Mouse (Mus musculus): ENCODE results near the gene Gpr3. TPM values are rescaled to one million over a fixed set of nuclear protein-coding genes. Genes with fewer than 3 reads are reported as not detected.
A peak's percentile ranks its signal among the peaks of the same experiment; 100 is the strongest.

The Gpr3 gene
- polyA plus RNA-seq, 1 experiment from 2014 or later: 0.19 TPM

- Histone ChIP-seq H3K27me3 (ENCODE audit: control insufficient read depth, insufficient read depth, low read length) (peaks cover 25% of the 10 kb centered on the region), H3K27ac (ENCODE audit: low read depth, low read length) (0 out of 2 replicates have a peak overlapping the region, but pooled peaks have one; percentile 17), H3K4me2 (replicated peaks; ENCODE audit: low read depth, low read length) (peak overlapping the region; percentile 72), H3K9me3 (ENCODE audit: control insufficient read depth, low read length) (no peaks in the 10 kb centered on the region), H3K9ac (ENCODE audit: low read depth, low read length) (peak overlapping the region; percentile 35; the same call in 1 of the 2 replicates), H3K4me3 (ENCODE audit: low read depth, low read length) (peak overlapping the region; percentile 39), H3K36me3 (ENCODE audit: control insufficient read depth, insufficient read depth, low read length) (no peaks in the 10 kb centered on the region), H3K4me1 (replicated peaks; ENCODE audit: control insufficient read depth, insufficient read depth, low read length) (no peaks in the 10 kb centered on the region)
- DNase-seq (ENCODE audit: low spot score) (peak; percentile 92), ATAC-seq (ENCODE audit: low FRiP score) (peak; percentile 90)
- under 1% methylated on average over 72 of the region's 78 CpGs for WGBS
These were observed 28.9 kb upstream of the Gpr3 start for GRCm38 (mm10) chr4:133240934-133241908.

- H3K4me1 ChIP-seq (replicated peaks; ENCODE audit: control insufficient read depth, insufficient read depth, low read length): no peaks in the 10 kb centered on the region
- 0 out of 2 replicates have a peak within 1 kb of the TSS, but pooled peaks have one; percentile 17 for H3K27ac ChIP-seq (ENCODE audit: low read depth, low read length)
- ATAC-seq (ENCODE audit: low FRiP score) (peak; percentile 32; the same call in 1 of the 2 replicates), DNase-seq (ENCODE audit: low spot score) (peak; percentile 32)
- peak within 1 kb of the TSS; percentile 35; the same call in 1 of the 2 replicates for H3K9ac ChIP-seq (ENCODE audit: low read depth, low read length)
- H3K36me3 ChIP-seq (ENCODE audit: control insufficient read depth, insufficient read depth, low read length): no peaks in the 10 kb centered on the region
- peak within 1 kb of the TSS; percentile 39 for H3K4me3 ChIP-seq (ENCODE audit: low read depth, low read length)
- no peaks in the 10 kb centered on the region for H3K9me3 ChIP-seq (ENCODE audit: control insufficient read depth, low read length)
- H3K4me2 ChIP-seq (replicated peaks; ENCODE audit: low read depth, low read length): peak within 1 kb of the TSS; percentile 72
- H3K27me3 ChIP-seq (ENCODE audit: control insufficient read depth, insufficient read depth, low read length): peaks cover 25% of the 10 kb centered on the region
- WGBS: 2% methylated on average over 16 of the region's 16 CpGs
These were observed 28.2 kb upstream of the Gpr3 start, which contains the start of gene Map3k6 for GRCm38 (mm10) chr4:133240490-133240921. Map3k6 (plus strand) TSS chr4:133240818.

- 86% methylated on average over 4 of the region's 4 CpGs for WGBS
- Histone ChIP-seq H3K9me3 (ENCODE audit: control insufficient read depth, low read length) (no peaks in the 10 kb centered on the region), H3K27ac (ENCODE audit: low read depth, low read length) (no peak overlapping the region), H3K36me3 (ENCODE audit: control insufficient read depth, insufficient read depth, low read length) (no peaks in the 10 kb centered on the region), H3K9ac (ENCODE audit: low read depth, low read length) (no peak overlapping the region), H3K4me3 (ENCODE audit: low read depth, low read length) (no peak overlapping the region), H3K27me3 (ENCODE audit: control insufficient read depth, insufficient read depth, low read length) (peaks cover 21% of the 10 kb centered on the region), H3K4me1 (replicated peaks; ENCODE audit: control insufficient read depth, insufficient read depth, low read length) (no peaks in the 10 kb centered on the region), H3K4me2 (replicated peaks; ENCODE audit: low read depth, low read length) (no peak overlapping the region)
- ATAC-seq (ENCODE audit: low FRiP score): no peak
- DNase-seq (ENCODE audit: low spot score): no peak
These were observed 25.6 kb upstream of the Gpr3 start for GRCm38 (mm10) chr4:133237911-133238310.

GRCm38 (mm10) chr4:133235415-133235814, 23.1 kb upstream of the Gpr3 start:
- Histone ChIP-seq H3K4me2 (replicated peaks; ENCODE audit: low read depth, low read length) (no peak overlapping the region), H3K36me3 (ENCODE audit: control insufficient read depth, insufficient read depth, low read length) (no peaks in the 10 kb centered on the region), H3K9ac (ENCODE audit: low read depth, low read length) (no peak overlapping the region), H3K27ac (ENCODE audit: low read depth, low read length) (no peak overlapping the region), H3K9me3 (ENCODE audit: control insufficient read depth, low read length) (no peaks in the 10 kb centered on the region), H3K4me3 (ENCODE audit: low read depth, low read length) (no peak overlapping the region), H3K4me1 (replicated peaks; ENCODE audit: control insufficient read depth, insufficient read depth, low read length) (no peaks in the 10 kb centered on the region), H3K27me3 (ENCODE audit: control insufficient read depth, insufficient read depth, low read length) (peaks cover 8% of the 10 kb centered on the region)
- no peak for DNase-seq (ENCODE audit: low spot score)
- 84% methylated on average over 5 of the region's 5 CpGs for WGBS
- ATAC-seq (ENCODE audit: low FRiP score): no peak

- Histone ChIP-seq H3K27ac (ENCODE audit: low read depth, low read length) (no peak overlapping the region), H3K4me3 (ENCODE audit: low read depth, low read length) (no peak overlapping the region), H3K4me1 (replicated peaks; ENCODE audit: control insufficient read depth, insufficient read depth, low read length) (no peaks in the 10 kb centered on the region), H3K27me3 (ENCODE audit: control insufficient read depth, insufficient read depth, low read length) (peaks cover 2% of the 10 kb centered on the region), H3K9ac (ENCODE audit: low read depth, low read length) (no peak overlapping the region), H3K4me2 (replicated peaks; ENCODE audit: low read depth, low read length) (no peak overlapping the region), H3K36me3 (ENCODE audit: control insufficient read depth, insufficient read depth, low read length) (no peaks in the 10 kb centered on the region), H3K9me3 (ENCODE audit: control insufficient read depth, low read length) (no peaks in the 10 kb centered on the region)
- ATAC-seq (ENCODE audit: low FRiP score): no peak
- 56% methylated on average over 5 of the region's 5 CpGs for WGBS
- no peak for DNase-seq (ENCODE audit: low spot score)
These were observed 22.4 kb upstream of the Gpr3 start for GRCm38 (mm10) chr4:133234771-133235170.

GRCm38 (mm10) chr4:133233285-133233976, 21.1 kb upstream of the Gpr3 start:
- Histone ChIP-seq H3K9ac (ENCODE audit: low read depth, low read length) (no peak overlapping the region), H3K4me1 (replicated peaks; ENCODE audit: control insufficient read depth, insufficient read depth, low read length) (no peaks in the 10 kb centered on the region), H3K4me2 (replicated peaks; ENCODE audit: low read depth, low read length) (no peak overlapping the region), H3K9me3 (ENCODE audit: control insufficient read depth, low read length) (no peaks in the 10 kb centered on the region), H3K27me3 (ENCODE audit: control insufficient read depth, insufficient read depth, low read length) (no peaks in the 10 kb centered on the region), H3K4me3 (ENCODE audit: low read depth, low read length) (no peak overlapping the region), H3K27ac (ENCODE audit: low read depth, low read length) (no peak overlapping the region), H3K36me3 (ENCODE audit: control insufficient read depth, insufficient read depth, low read length) (no peaks in the 10 kb centered on the region)
- WGBS: 42% methylated on average over 10 of the region's 10 CpGs
- ATAC-seq (ENCODE audit: low FRiP score): no peak
- no peak for DNase-seq (ENCODE audit: low spot score)

- Histone ChIP-seq H3K27ac (ENCODE audit: low read depth, low read length) (no peak overlapping the region; the same call in 1 of the 2 replicates), H3K36me3 (ENCODE audit: control insufficient read depth, insufficient read depth, low read length) (no peaks in the 10 kb centered on the region), H3K4me3 (ENCODE audit: low read depth, low read length) (no peak overlapping the region), H3K4me2 (replicated peaks; ENCODE audit: low read depth, low read length) (no peak overlapping the region), H3K9me3 (ENCODE audit: control insufficient read depth, low read length) (no peaks in the 10 kb centered on the region), H3K4me1 (replicated peaks; ENCODE audit: control insufficient read depth, insufficient read depth, low read length) (no peaks in the 10 kb centered on the region), H3K9ac (ENCODE audit: low read depth, low read length) (no peak overlapping the region), H3K27me3 (ENCODE audit: control insufficient read depth, insufficient read depth, low read length) (no peaks in the 10 kb centered on the region)
- DNase-seq (ENCODE audit: low spot score) (no peak), ATAC-seq (ENCODE audit: low FRiP score) (no peak)
- 64% methylated on average over 8 of the region's 8 CpGs for WGBS
These were observed 17.2 kb upstream of the Gpr3 start for GRCm38 (mm10) chr4:133229582-133229981.

GRCm38 (mm10) chr4:133227636-133228035, 15.3 kb upstream of the Gpr3 start:
- H3K9me3 ChIP-seq (ENCODE audit: control insufficient read depth, low read length): no peaks in the 10 kb centered on the region
- DNase-seq (ENCODE audit: low spot score) (peak; percentile 44), ATAC-seq (ENCODE audit: low FRiP score) (0 out of 2 replicates have a peak, but pooled peaks have one; percentile 38)
- H3K4me2 ChIP-seq (replicated peaks; ENCODE audit: low read depth, low read length): no peak overlapping the region
- H3K27ac ChIP-seq (ENCODE audit: low read depth, low read length): no peak overlapping the region
- H3K4me3 ChIP-seq (ENCODE audit: low read depth, low read length): no peak overlapping the region
- H3K27me3 ChIP-seq (ENCODE audit: control insufficient read depth, insufficient read depth, low read length): no peaks in the 10 kb centered on the region
- no peaks in the 10 kb centered on the region for H3K4me1 ChIP-seq (replicated peaks; ENCODE audit: control insufficient read depth, insufficient read depth, low read length)
- H3K36me3 ChIP-seq (ENCODE audit: control insufficient read depth, insufficient read depth, low read length): no peaks in the 10 kb centered on the region
- 50% methylated on average over 8 of the region's 8 CpGs for WGBS
- no peak overlapping the region for H3K9ac ChIP-seq (ENCODE audit: low read depth, low read length)

All from hindbrain, embryonic 11.5 days (tissue).